Mouse (Mus musculus) frontal cortex, postnatal 14 days (tissue): ENCODE data around the gene Cd109.

Source experiments
- DNase-seq, 2 experiments: peaks; one replicate each; pipeline ENCODE4 v3.0.0; 2022; ENCODE audit warnings: low spot score in 2 of 2

The Cd109 gene

DNA sequence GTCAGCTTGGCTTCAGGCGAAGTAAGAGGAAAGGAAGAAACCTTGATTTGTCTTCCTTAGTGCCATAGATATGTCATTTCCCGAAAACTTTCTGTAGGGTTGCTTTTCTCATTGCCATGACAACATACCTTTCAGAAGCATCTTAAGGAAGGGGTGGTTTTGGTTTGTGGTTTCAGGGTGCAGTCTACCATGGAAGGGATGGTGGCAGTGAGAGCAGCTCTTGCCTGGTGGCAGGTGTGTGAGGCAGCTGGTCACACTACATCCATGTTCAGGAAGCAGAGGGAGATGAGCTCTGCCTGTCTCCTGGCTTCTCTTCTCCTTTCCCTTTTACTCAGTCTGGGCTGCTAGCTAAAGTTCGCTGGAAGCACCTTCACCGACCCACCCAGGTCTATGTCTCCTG is 26.0 kb downstream of the Cd109 start:
- DNase-seq, result no peak

DNA sequence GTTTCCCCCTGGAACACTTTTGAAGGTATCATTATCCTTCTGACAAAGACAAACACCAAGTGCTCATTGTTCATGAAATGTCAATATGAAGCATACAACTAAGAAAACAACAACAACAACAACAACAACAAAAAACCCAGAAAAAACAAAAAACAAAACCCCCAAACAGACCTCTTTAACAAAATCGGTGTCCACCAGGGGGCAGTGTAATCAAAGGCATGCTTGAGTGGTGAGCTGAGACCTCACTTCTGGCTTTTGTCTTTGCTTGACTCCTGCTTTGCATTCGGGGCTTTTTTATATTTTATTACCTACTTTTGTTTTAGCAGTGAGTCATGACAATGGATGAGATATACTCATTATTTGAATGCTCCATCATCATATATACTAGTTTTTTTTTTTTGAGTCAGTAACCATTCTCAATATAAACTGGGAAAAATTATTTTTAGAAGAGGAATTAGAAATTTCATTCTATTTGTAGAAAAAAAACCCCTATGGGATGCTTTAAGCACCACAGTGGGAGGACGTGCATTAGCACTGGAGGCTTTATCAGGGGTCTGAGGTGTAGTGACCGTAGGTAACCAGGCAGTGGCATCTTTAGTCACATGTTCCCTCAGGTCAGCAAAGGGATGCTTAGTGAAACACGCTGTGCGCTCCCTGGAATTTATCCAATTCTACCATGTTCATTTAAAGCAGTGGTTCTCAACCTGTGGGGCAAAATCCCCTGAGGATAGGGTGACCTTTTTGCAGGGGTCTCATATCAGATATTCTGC is 30.8 kb downstream of the Cd109 start:
- DNase-seq, result peak in 1 of 2 experiments; percentile 38

DNA sequence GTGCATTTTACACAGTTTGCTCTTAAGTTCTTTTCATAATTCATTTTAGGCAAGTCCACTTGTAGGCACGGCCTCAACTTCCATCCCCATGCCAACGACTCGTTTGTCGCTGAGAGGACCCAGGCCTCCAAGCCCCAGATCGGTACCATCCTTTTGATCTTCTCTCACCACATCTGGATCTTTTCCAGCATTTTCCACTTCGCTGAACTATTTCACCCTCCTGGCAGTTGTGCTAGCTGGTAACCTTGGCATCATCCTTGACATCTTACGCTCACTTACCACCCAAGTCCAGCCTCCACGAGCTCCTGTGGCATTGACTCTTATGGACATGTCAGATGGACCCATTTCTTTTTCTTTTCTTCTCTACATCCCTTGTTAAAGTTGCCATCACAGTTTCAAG is 33.3 kb downstream of the Cd109 start:
- DNase-seq, result no peak

DNA sequence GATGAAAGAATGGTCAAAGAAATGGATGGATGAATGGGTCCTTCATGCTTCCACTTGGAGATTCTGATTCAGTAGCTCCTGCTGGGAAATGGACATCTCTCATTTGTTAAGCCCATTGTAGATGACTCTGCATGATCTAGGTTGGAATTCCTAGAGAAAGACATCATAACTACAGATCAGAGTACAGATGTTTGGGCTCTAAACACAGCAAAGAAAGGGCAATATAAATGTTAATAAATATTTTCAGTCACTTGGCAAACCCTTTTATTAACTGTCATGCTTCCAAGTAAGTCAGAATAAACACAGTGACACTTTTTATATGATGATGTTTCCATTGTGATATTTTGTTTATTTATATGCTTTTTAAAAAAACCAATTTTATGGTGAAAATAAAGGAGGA is 34.1 kb downstream of the Cd109 start:
- no peak for DNase-seq

DNA sequence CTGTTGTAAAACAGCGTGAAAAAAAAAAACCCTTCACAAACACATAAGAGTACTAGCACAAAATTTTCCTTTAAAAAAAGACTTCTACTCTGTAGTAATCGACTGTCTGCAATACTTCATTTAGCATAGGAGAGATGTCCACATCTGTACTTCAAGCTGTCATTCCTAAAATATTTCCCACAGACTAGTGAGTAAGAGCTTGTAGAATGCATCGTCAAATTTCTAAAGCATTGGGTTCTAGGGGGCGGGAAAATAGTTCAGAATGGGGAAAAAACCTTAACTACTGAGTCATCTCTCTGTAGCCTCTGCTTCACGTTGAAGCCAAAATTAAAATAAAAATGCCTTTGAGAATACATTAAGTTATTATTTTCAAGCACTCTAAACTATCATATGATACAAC is 42.2 kb downstream of the Cd109 start:
- no peak for DNase-seq

DNA sequence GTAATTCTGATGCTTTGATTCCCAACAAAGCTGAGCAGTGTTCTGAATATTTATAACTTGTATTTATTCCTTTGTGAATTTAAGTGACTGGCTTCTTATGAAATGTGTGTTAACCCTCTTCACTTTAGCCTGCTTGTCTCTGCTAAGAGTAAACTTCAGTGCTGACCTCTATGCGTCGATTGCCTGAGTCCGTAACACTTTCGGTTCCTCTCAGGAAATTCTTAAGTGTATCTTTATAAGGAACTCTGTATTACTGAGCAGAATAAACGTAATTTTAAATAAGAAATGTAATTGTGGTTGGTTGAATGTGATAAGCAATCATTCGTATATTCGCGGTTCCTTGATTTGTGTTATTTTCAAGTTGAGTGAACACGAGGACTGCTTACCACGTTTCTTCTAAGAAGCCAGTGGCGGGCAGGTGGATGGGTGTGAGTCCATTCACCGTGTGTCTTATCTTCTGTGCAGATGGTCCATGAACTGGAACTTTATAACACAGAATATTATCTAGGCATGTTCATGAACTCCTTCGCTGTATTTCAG is 56.2 kb downstream of the Cd109 start:
- no peak for DNase-seq

DNA sequence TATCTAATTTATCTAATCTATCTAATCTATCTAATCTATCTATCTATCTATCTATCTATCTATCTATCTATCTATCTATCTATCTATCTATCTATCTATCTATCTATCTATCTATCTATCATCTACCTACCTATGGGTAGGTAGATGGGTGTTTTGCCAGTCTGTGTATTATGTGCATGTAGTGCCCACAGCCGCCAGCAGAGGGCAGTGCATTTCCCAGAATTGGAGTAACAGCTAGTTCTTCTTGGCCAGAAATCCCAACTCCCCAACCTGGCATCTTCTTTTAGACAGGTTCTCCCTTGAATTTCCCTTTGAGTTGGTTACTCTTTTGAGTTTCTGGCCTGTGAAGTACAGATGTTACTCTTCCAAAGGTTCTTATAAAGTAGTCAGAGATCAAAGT is 85.3 kb downstream of the Cd109 start:
- DNase-seq, result peak; percentile 6 to 59

DNA sequence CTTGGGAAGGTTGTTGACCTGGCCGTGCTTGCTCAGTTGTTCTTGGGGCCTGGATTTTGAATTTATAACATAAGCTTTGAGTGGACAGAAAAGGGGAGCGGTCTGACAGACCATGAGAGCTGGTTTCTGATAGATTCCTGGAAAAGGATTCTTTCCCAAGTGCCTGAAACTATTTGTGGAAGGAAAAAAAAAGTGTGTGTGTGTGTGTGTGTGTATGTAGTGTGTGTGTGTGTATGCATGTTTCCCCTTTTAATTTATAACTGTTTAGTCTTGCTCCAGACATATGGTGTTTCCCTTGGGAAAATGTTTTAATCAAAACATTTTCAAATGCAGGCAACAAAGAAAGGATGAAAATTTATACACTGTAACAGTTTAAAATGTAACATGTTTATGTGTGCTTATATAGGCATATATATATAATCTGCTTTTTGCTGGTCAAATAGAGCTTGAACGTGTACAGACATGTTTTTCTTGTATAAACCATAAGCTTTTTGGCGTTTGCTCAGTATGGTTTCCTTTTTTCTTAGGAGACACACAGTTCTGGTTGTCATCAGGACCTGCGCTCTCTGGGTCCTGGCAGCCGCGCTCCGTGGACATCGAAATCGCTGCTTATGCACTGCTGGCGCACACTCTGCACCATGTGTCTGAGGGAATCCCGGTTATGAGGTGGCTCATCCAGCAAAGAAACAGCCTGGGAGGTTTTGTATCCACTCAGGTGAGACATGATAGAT is 87.3 kb downstream of the Cd109 start:
- DNase-seq, result no peak

DNA sequence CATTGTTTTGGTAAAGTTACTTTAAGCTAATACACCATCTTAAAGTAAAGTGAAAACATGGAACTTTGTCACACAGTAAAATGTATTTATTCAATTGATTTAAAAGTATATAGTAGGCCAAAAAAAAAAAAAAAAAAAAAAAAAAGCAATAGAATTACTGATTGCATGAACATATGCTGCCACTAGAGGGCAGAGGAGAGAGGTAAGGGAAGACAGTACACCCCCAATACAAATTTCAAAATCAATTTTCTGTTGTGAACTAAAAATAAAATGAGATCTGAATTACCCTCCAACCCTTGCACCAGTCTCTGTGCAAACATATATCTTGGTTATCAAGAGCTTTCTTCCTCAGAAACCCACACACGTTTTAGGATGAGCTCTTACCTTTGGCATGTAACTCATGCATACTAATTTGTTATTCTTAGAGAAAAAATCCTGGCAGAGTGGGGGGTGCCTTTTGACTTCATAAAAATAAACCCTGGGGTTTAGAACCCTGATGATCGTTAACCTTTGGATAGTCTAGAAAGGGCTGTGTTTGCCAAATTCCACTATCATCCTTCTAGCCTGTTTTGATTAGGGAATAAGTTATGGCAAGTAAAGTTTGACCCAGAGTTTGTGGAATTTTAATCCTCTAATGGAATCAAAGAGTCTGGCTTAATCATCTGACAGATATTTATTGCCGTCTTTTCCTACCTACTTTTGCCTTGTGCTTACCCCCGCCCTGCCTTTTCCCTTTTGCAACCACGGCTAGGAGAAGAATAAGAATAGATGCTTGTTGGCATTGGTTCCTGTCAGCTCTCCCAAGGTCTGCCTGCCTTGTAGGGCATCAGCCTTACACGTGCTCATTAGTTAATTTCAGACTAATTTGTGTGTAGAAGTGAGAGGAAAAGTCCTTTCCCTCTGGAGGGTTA is 105.8 kb downstream of the Cd109 start:
- no peak for DNase-seq

DNA sequence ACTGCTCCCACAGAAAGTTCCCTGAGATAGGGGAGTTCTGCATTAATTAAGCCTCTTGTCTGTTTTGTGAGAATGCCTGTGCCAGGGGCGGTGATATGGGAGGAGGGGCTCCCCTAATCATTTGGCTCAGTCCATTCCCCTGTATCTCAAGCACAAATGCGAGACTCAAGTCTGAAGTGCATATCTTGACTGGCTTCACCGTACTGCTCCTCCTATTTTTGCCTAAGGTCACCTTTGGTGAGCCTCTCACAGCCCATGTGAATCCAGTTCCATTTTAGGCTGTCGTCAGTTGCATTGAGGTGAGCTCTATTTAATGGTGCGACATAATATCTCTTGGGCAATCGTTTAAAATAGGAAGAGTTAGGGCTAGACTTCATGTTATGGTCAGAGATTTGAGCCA is 116.6 kb downstream of the Cd109 start:
- no peak for DNase-seq

DNA sequence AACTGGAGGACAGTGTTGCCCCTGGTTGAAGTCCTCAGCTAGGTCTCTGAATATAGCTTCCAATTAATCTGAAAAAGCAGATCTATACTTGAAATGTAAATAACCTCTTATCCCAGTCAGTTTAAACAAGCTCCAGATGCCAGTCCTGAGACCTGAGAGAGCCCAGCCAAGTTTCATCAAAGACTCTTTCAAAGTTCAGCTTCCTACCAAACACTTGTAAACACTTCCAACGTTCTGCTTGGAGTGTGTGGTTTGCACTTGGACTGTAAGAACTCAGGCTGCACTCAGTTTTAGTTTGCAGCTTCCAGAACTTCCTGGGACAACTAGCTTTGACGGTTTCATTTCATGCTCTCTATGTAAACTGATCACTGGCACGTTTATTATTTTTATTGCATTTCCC is 120.2 kb downstream of the Cd109 start:
- DNase-seq, result no peak

DNA sequence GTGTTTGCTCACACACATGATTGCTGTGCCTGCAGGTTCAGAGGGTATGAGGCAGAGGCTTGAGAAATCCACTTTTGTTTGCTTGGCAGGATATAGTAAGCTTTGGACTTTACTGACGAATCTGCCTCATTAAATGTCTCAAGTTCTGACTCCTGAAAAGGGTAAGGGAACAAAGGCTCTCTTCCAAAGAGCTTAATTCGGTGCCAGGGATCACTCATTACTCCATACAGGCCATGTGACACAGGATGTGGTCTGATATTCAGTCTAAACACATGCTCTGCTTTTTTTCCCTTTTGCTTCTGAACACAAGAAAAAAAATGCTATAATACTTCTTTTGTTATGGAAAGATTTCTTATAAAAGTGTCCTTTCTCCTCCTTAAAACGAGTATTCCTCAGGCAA is 126.7 kb downstream of the Cd109 start:
- no peak for DNase-seq

DNA sequence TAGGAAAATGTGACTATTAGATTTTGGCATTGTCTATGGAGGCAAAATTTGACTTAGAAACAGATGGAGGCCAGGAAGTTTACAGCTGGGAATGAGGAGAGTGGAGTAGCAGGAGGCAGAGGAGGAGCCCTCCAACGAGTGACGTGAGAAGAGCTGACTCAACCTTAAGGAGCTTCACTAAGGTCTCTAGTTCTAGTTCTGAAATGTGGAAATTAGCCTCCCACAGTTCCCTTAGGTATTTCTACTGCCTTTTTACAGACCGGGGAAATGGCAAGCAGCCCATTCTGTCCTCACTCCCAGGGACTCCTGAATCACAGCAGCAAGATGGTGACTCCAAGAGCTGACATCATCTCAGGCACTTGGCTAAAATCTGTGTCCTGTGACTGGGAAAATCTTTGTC is 134.9 kb downstream of the Cd109 start:
- DNase-seq, result no peak
